Mouse (Mus musculus): ENCODE results near the gene Smlr1.

- TF ChIP-seq CTCF (IDR thresholded peaks at IDR 0.05; ENCODE audit: low read depth, low read length) (no peak), GATA1 (IDR thresholded peaks at IDR 0.05; ENCODE audit: borderline replicate concordance, low read length) (no peak), GATA2 (IDR thresholded peaks at IDR 0.05; ENCODE audit: borderline replicate concordance, low read depth, low read length) (no peak), POLR2AphosphoS5 (IDR thresholded peaks at IDR 0.05; ENCODE audit: insufficient replicate concordance, low read depth, low read length) (no peak), TAL1 (conservative IDR thresholded peaks at IDR 0.05; ENCODE audit: low read depth, low read length) (no peak)
Observed at GRCm38 (mm10) chr10:25503250-25503649, 32.8 kb downstream of the Smlr1 start.

Data from G1E (cell line).